Mouse (Mus musculus) neural tube, embryonic 13.5 days (tissue): ENCODE data around the gene Ptpre. TPM values are rescaled to one million over a fixed set of nuclear protein-coding genes. Genes with fewer than 3 reads are reported as not detected.

Source experiments
- ATAC-seq: fragments of 200-750 bp; cut with Nextera tagmentation; 2 replicates; pipeline ENCODE4 v1.8.0; 2017; ENCODE audit warnings: low read depth, mild to moderate bottlenecking, moderate TSS enrichment, moderate library complexity
- H3K27ac ChIP-seq: fragments of 300-500 bp; sonication (generic); replicated peaks from 2 replicates; pipeline ENCODE4 v1.5.1; 2015; ENCODE audit warnings: moderate library complexity, mild to moderate bottlenecking, inconsistent platforms
- H3K27me3 ChIP-seq: fragments of 300-500 bp; sonication (generic); 2 replicates; pipeline ENCODE4 v1.6.1; 2015; ENCODE audit warnings: mild to moderate bottlenecking, inconsistent platforms
- H3K36me3 ChIP-seq: fragments of 300-500 bp; sonication (generic); 2 replicates; pipeline ENCODE4 v1.6.1; 2015; ENCODE audit warnings: mild to moderate bottlenecking, inconsistent platforms
- H3K4me1 ChIP-seq: fragments of 300-500 bp; sonication (generic); replicated peaks from 2 replicates; pipeline ENCODE4 v1.6.1; 2015; ENCODE audit warnings: inconsistent platforms
- H3K4me2 ChIP-seq: fragments of 300-500 bp; sonication (generic); 2 replicates; pipeline ENCODE4 v1.6.1; 2015; ENCODE audit warnings: inconsistent platforms, mild to moderate bottlenecking, moderate library complexity
- H3K4me3 ChIP-seq: fragments of 300-500 bp; sonication (generic); 2 replicates; pipeline ENCODE4 v1.5.1; 2015; ENCODE audit warnings: mild to moderate bottlenecking, inconsistent platforms
- H3K9ac ChIP-seq: fragments of 300-500 bp; sonication (generic); 2 replicates; pipeline ENCODE4 v1.6.1; 2015; ENCODE audit warnings: moderate library complexity, mild to moderate bottlenecking, inconsistent platforms
- H3K9me3 ChIP-seq: fragments of 300-500 bp; sonication (generic); 2 replicates; pipeline ENCODE4 v1.6.1; 2016; ENCODE audit warnings: inconsistent platforms
- WGBS: fragments of 180-500 bp; shearing (Covaris S2); methylation state at CpG from one replicate; pipeline ENCODE4 v1.1.7; 2015; 5-methylcytosine and 5-hydroxymethylcytosine counted together
- polyA plus RNA-seq: library from polyadenylated mRNA; unstranded; fragments of >200 nt; fragmentation: Nextera tagmentation; extraction: Ambion mirVana; gene quantifications from 2 replicates; pipeline ENCODE4 v1.2.1, GENCODE M21; 2015

Gene Ptpre
- polyA plus RNA-seq, 1 experiment from 2014 or later: 5.3 TPM

GRCm38 (mm10) chr7:135517191-135517590 lies 20.1 kb upstream of the Ptpre start:
- Histone ChIP-seq H3K36me3 (no peaks in the 10 kb centered on the region), H3K9ac (no peak overlapping the region), H3K4me3 (no peak overlapping the region), H3K4me1 (0 out of 2 replicates have a peak, but pooled peaks cover 4% of the 10 kb centered on the region), H3K27me3 (no peaks in the 10 kb centered on the region), H3K27ac (no peak overlapping the region), H3K4me2 (no peak overlapping the region), H3K9me3 (no peaks in the 10 kb centered on the region)
- 65% methylated on average over 4 of the region's 4 CpGs for WGBS
- ATAC-seq: no peak

- Histone ChIP-seq H3K4me2 (no peak overlapping the region), H3K27ac (no peak overlapping the region), H3K27me3 (no peaks in the 10 kb centered on the region), H3K4me3 (no peak overlapping the region), H3K4me1 (0 out of 2 replicates have a peak, but pooled peaks cover 8% of the 10 kb centered on the region), H3K9ac (no peak overlapping the region), H3K36me3 (no peaks in the 10 kb centered on the region), H3K9me3 (no peaks in the 10 kb centered on the region)
- WGBS: 77% methylated on average over 5 of the region's 5 CpGs
- ATAC-seq: no peak
Observed at GRCm38 (mm10) chr7:135520241-135520640, 17.0 kb upstream of the Ptpre start.

GRCm38 (mm10) chr7:135521755-135522512 lies 15.3 kb upstream of the Ptpre start:
- WGBS: 64% methylated on average over 15 of the region's 15 CpGs
- no peak overlapping the region for H3K9ac ChIP-seq
- no peak overlapping the region for H3K4me3 ChIP-seq
- H3K4me1 ChIP-seq: 0 out of 2 replicates have a peak, but pooled peaks cover 8% of the 10 kb centered on the region
- no peak overlapping the region for H3K4me2 ChIP-seq
- no peaks in the 10 kb centered on the region for H3K9me3 ChIP-seq
- H3K36me3 ChIP-seq: no peaks in the 10 kb centered on the region
- H3K27me3 ChIP-seq: no peaks in the 10 kb centered on the region
- no peak for ATAC-seq
- no peak overlapping the region for H3K27ac ChIP-seq

- H3K27me3 ChIP-seq: no peaks in the 10 kb centered on the region
- H3K4me2 ChIP-seq: no peak overlapping the region
- H3K9me3 ChIP-seq: no peaks in the 10 kb centered on the region
- 0 out of 2 replicates have a peak, but pooled peaks cover 8% of the 10 kb centered on the region for H3K4me1 ChIP-seq
- WGBS: 45% methylated on average over 4 of the region's 4 CpGs
- H3K4me3 ChIP-seq: no peak overlapping the region
- ATAC-seq: no peak
- H3K36me3 ChIP-seq: no peaks in the 10 kb centered on the region
- no peak overlapping the region for H3K27ac ChIP-seq
- no peak overlapping the region for H3K9ac ChIP-seq
Observed at GRCm38 (mm10) chr7:135523981-135524380, 13.3 kb upstream of the Ptpre start.

- Histone ChIP-seq H3K36me3 (no peaks in the 10 kb centered on the region), H3K9ac (no peak overlapping the region), H3K4me3 (no peak overlapping the region), H3K4me1 (0 out of 2 replicates have a peak, but pooled peaks cover 8% of the 10 kb centered on the region), H3K4me2 (no peak overlapping the region), H3K27me3 (no peaks in the 10 kb centered on the region), H3K27ac (no peak overlapping the region), H3K9me3 (no peaks in the 10 kb centered on the region)
- no peak for ATAC-seq
- 67% methylated on average over 6 of the region's 6 CpGs for WGBS
Observed at GRCm38 (mm10) chr7:135524424-135524967, 12.8 kb upstream of the Ptpre start.

- no peak for ATAC-seq
- no peaks in the 10 kb centered on the region for H3K27me3 ChIP-seq
- no peak overlapping the region for H3K27ac ChIP-seq
- H3K4me1 ChIP-seq: 0 out of 2 replicates have a peak, but pooled peaks cover 6% of the 10 kb centered on the region
- no peak overlapping the region for H3K4me2 ChIP-seq
- 91% methylated on average over 3 of the region's 3 CpGs for WGBS
- H3K9ac ChIP-seq: no peak overlapping the region
- H3K36me3 ChIP-seq: no peaks in the 10 kb centered on the region
- H3K9me3 ChIP-seq: no peaks in the 10 kb centered on the region
- no peak overlapping the region for H3K4me3 ChIP-seq
Observed at GRCm38 (mm10) chr7:135526574-135527152, 10.6 kb upstream of the Ptpre start.

DNA sequence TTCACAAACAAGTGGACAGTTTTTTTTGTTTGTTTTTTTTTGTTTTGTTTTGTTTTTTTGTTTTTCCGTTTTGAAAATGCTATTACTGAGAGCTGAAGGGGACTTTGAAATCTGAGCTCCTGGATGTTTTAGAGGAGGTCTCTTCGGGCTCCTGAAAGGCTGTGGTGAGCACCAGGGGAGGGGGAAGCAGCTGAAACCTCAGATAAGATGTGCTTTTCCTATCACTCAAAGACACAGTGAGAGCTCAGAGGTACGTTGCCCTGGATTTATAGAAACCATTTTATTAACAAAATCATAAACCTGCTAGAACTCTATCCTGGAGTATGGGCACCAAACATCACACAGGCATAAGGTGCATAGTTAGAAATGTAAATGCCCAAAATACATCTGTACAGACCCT lies 10.1 kb upstream of the Ptpre start:
- no peaks in the 10 kb centered on the region for H3K36me3 ChIP-seq
- 79% methylated on average over 3 of the region's 3 CpGs for WGBS

GRCm38 (mm10) chr7:135528515-135528914 lies 8.8 kb upstream of the Ptpre start, which contains the start of gene Clrn3:
Gene Clrn3, minus strand, starts transcription at chr7:135528654.
- ATAC-seq: no peak
- H3K4me2 ChIP-seq: no peak within 1 kb of the TSS
- no peaks in the 10 kb centered on the region for H3K36me3 ChIP-seq
- no peak within 1 kb of the TSS for H3K9ac ChIP-seq
- H3K27ac ChIP-seq: no peak within 1 kb of the TSS
- H3K4me3 ChIP-seq: no peak within 1 kb of the TSS
- WGBS: 80% methylated on average over 7 of the region's 7 CpGs
- no peaks in the 10 kb centered on the region for H3K9me3 ChIP-seq
- no peaks in the 10 kb centered on the region for H3K27me3 ChIP-seq
- H3K4me1 ChIP-seq: 0 out of 2 replicates have a peak, but pooled peaks cover 4% of the 10 kb centered on the region

More for the DNA sequence above, 10.1 kb upstream of the Ptpre start:
- H3K27me3 ChIP-seq: no peaks in the 10 kb centered on the region
- no peak overlapping the region for H3K4me2 ChIP-seq
- no peak overlapping the region for H3K4me3 ChIP-seq
- H3K4me1 ChIP-seq: 0 out of 2 replicates have a peak, but pooled peaks cover 4% of the 10 kb centered on the region
- ATAC-seq: no peak
- no peak overlapping the region for H3K9ac ChIP-seq
- no peaks in the 10 kb centered on the region for H3K9me3 ChIP-seq
- no peak overlapping the region for H3K27ac ChIP-seq

DNA sequence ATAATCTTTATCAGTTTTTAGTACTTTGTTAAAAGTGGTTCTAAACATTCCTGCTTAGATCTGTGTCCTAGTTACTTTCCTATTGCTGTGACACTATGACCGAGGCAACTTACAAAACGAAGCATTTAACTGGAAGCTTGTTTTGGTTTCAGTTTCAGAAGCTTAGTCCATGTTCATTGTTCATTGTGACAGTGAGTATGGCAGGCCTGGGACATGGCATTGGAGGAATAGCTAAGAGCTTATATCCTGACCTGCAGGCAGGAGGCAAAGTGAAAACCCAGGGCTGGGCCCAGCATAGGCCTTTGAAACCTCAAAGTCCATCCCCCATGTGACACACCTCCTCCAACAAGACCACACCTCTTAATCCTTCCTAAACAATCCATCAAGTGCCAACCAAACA lies 8.2 kb upstream of the Ptpre start:
- H3K9me3 ChIP-seq: no peaks in the 10 kb centered on the region
- no peak overlapping the region for H3K4me3 ChIP-seq
- no peaks in the 10 kb centered on the region for H3K36me3 ChIP-seq
- no peak overlapping the region for H3K4me2 ChIP-seq
- 94% methylated on average over 2 of the region's 2 CpGs for WGBS
- no peak overlapping the region for H3K9ac ChIP-seq
- 0 out of 2 replicates have a peak, but pooled peaks cover 2% of the 10 kb centered on the region for H3K4me1 ChIP-seq
- ATAC-seq: no peak
- H3K27me3 ChIP-seq: no peaks in the 10 kb centered on the region
- H3K27ac ChIP-seq: no peak overlapping the region

DNA sequence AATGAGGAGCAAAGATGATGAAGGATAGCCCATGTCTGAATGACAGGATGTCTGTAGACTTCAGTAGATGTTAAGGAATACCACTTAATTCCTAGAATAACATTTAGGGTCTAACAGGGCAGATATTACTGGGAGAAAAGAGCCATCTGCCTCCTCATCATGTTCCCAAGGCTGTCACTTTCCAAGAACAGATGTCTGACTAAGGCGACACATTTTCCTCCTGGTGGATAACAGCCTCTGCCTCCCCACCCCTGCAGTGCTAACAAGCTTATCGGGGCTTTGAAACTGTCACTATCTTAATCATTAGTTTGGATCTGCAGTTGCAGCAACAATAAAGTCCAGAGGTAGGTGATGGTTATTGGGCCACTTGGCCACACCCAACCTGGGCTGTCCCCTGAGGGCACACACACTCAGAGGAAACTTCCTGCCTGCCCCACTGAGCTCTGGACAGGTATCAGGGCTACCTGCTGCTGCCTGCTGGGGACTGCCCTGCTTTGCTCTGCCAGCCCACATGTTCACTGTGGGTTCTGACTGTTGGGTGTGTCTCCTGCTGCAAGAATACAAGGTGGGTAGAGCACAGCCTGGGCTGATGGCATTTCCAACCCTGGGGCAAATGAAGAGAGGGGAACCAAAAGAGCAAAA lies 2.6 kb upstream of the Ptpre start:
- Histone ChIP-seq H3K27me3 (peaks cover 17% of the 10 kb centered on the region), H3K4me1 (peaks cover 11% of the 10 kb centered on the region), H3K36me3 (no peaks in the 10 kb centered on the region), H3K9ac (no peak overlapping the region), H3K4me3 (no peak overlapping the region), H3K4me2 (no peak overlapping the region), H3K27ac (no peak overlapping the region), H3K9me3 (no peaks in the 10 kb centered on the region)
- ATAC-seq: no peak
- WGBS: 55% methylated on average over 2 of the region's 2 CpGs

GRCm38 (mm10) chr7:135535908-135536307 lies 1.4 kb upstream of the Ptpre start:
- H3K4me3 ChIP-seq: no peak overlapping the region
- no peak overlapping the region for H3K27ac ChIP-seq
- H3K9ac ChIP-seq: no peak overlapping the region
- no peaks in the 10 kb centered on the region for H3K9me3 ChIP-seq
- H3K36me3 ChIP-seq: no peaks in the 10 kb centered on the region
- ATAC-seq: no peak
- H3K4me2 ChIP-seq: no peak overlapping the region
- peaks cover 11% of the 10 kb centered on the region for H3K4me1 ChIP-seq
- WGBS: 86% methylated on average over 3 of the region's 3 CpGs
- H3K27me3 ChIP-seq: peaks cover 20% of the 10 kb centered on the region
